In the genomic region with DNA sequence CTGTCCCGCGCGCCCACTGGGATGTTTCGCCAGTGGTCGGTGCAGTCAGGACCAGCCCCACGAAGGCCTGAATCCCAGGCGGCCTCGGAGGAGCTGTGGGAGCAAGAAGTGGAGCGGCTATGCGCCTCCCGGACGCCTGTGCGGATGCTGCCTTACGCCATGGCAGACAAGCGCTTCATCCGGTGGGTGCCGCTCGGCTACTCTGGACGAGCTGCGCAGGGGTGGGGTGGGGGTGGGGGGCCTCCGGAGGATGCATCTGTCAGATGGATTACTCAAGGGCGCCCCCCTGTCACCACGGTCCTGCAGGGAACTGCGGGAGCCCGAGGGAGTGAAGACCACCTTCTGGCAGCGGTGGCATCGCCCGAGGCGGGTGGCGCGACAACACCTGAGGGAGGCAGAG, we compare ENCODE assay signal across 8 mouse cellular contexts. TPM values are rescaled to one million over a fixed set of nuclear protein-coding genes. Genes with fewer than 3 reads are reported as not detected.
DNase-seq lines count a peak whose midpoint lies in the region; ATAC-seq and TF ChIP-seq lines count a peak whose summit lies in the region.

No protein-coding gene starts in this region.

- H3K27me3 ChIP-seq in forebrain, postnatal 0 days (ENCODE audit: insufficient read depth, low read length): peaks cover 17% of the 10 kb centered on the region; the same call in 1 of the 2 replicates
- no peaks in the 10 kb centered on the region for H3K27me3 ChIP-seq in liver, embryonic 15.5 days
- peaks cover 54% of the 10 kb centered on the region for H3K27me3 ChIP-seq in neural tube, embryonic 13.5 days

- H3K4me3 ChIP-seq in left cerebral cortex, adult 2 months: peak overlapping the region; percentile 20
- H3K4me3 ChIP-seq in bone marrow, adult 2 months (replicated peaks; ENCODE audit: control insufficient read depth, low read depth, low read length): peak overlapping the region; percentile 91
- peak overlapping the region; percentile 27 for H3K4me3 ChIP-seq in forebrain, postnatal 0 days (ENCODE audit: low read depth, low read length)
- H3K4me3 ChIP-seq in liver, embryonic 15.5 days (replicated peaks): peak overlapping the region; percentile 74
- H3K4me3 ChIP-seq in neural tube, embryonic 13.5 days: peak overlapping the region; percentile 26

- H3K4me2 ChIP-seq in forebrain, postnatal 0 days (ENCODE audit: low read depth): peak overlapping the region; percentile 57
- peak overlapping the region; percentile 96 for H3K4me2 ChIP-seq in liver, embryonic 15.5 days
- peak overlapping the region; percentile 56 for H3K4me2 ChIP-seq in neural tube, embryonic 13.5 days

- H3K9ac ChIP-seq in forebrain, postnatal 0 days: peak overlapping the region; percentile 29; the same call in 1 of the 2 replicates
- peak overlapping the region; percentile 92 for H3K9ac ChIP-seq in liver, embryonic 15.5 days
- peak overlapping the region; percentile 61 for H3K9ac ChIP-seq in neural tube, embryonic 13.5 days

- peak; percentile 78 for TF ChIP-seq CTCF in left cerebral cortex, adult 2 months (IDR thresholded peaks at IDR 0.05)
- peak; percentile 45; the same call in 1 of the 2 replicates for TF ChIP-seq CTCF in bone marrow, adult 2 months (IDR thresholded peaks at IDR 0.05; ENCODE audit: control insufficient read depth, insufficient read depth, low read length)
- TF ChIP-seq CTCF in forebrain, postnatal 0 days (IDR thresholded peaks at IDR 0.05; ENCODE audit: low read depth): peak; percentile 68

- H3K4me1 ChIP-seq in bone marrow, adult 2 months (ENCODE audit: control insufficient read depth, insufficient read depth, low read length): peaks cover 2% of the 10 kb centered on the region; the same call in 1 of the 2 replicates
- peaks cover 7% of the 10 kb centered on the region; the same call in 1 of the 2 replicates for H3K4me1 ChIP-seq in forebrain, postnatal 0 days (ENCODE audit: insufficient read depth)
- H3K4me1 ChIP-seq in liver, embryonic 15.5 days (replicated peaks): peaks cover 69% of the 10 kb centered on the region
- peaks cover 52% of the 10 kb centered on the region for H3K4me1 ChIP-seq in neural tube, embryonic 13.5 days (replicated peaks)

- ATAC-seq in forebrain, postnatal 0 days: peak; percentile 71
- peak; percentile 1 for ATAC-seq in liver, embryonic 15.5 days (ENCODE audit: insufficient read depth)
- peak; percentile 27; the same call in 1 of the 2 replicates for ATAC-seq in neural tube, embryonic 13.5 days (ENCODE audit: low read depth)

- TF ChIP-seq POLR2A in bone marrow, adult 2 months (IDR thresholded peaks at IDR 0.05; ENCODE audit: borderline replicate concordance, control insufficient read depth, low read depth, low read length): peak; percentile 76; the same call in 1 of the 2 replicates

- no peak overlapping the region for H3K27ac ChIP-seq in left cerebral cortex, adult 2 months
- H3K27ac ChIP-seq in bone marrow, adult 2 months (ENCODE audit: control insufficient read depth, insufficient read depth, low read depth, low read length, poor library complexity): peak overlapping the region; percentile 93
- H3K27ac ChIP-seq in forebrain, postnatal 0 days (ENCODE audit: low read depth, low read length): no peak overlapping the region
- peak overlapping the region; percentile 99 for H3K27ac ChIP-seq in liver, embryonic 15.5 days (replicated peaks)
- 0 out of 2 replicates have a peak overlapping the region, but pooled peaks have one; percentile 42 for H3K27ac ChIP-seq in neural tube, embryonic 13.5 days (replicated peaks)

- intact Hi-C loops in left cerebral cortex, adult 2 months (cut with DNase I): no loop called here

- under 1% methylated on average over 31 of the region's 31 CpGs for WGBS in bone marrow, adult 2 months
- WGBS in forebrain, postnatal 0 days: 3% methylated on average over 31 of the region's 31 CpGs
- WGBS in liver, embryonic 15.5 days (ENCODE audit: insufficient replicate concordance): 1% methylated on average over 31 of the region's 31 CpGs
- WGBS in neural tube, embryonic 13.5 days: 5% methylated on average over 31 of the region's 31 CpGs

- peak in 1 of 2 experiments; percentile 50 for DNase-seq in left cerebral cortex, adult 2 months (ENCODE audit: extremely low spot score in 1 of 2, low spot score in 2 of 2)
- DNase-seq in left cerebral cortex, adult 11 months (ENCODE audit: low spot score): no peak
- peak; percentile 81 for DNase-seq in forebrain, postnatal 0 days
- peak; percentile 83 for DNase-seq in induced T-regulatory cell, adult 2 months (ENCODE audit: low read depth)
- no peak for DNase-seq in frontal cortex, postnatal 36 days (ENCODE audit: low spot score in 2 of 2)

- H3K9me3 ChIP-seq in forebrain, postnatal 0 days (ENCODE audit: low read length): no peaks in the 10 kb centered on the region
- no peaks in the 10 kb centered on the region for H3K9me3 ChIP-seq in liver, embryonic 15.5 days (replicated peaks)
- no peaks in the 10 kb centered on the region for H3K9me3 ChIP-seq in neural tube, embryonic 13.5 days

- H3K36me3 ChIP-seq in forebrain, postnatal 0 days (ENCODE audit: insufficient read depth): no peaks in the 10 kb centered on the region
- peaks cover 52% of the 10 kb centered on the region for H3K36me3 ChIP-seq in liver, embryonic 15.5 days (replicated peaks)
- H3K36me3 ChIP-seq in neural tube, embryonic 13.5 days: no peaks in the 10 kb centered on the region

RNA-seq across cellular contexts. Expression of gene Tmc6, which starts 1.1 kb away (rescaled TPM):
- total RNA-seq in left cerebral cortex, adult 2 months (2021): 1 to 10 TPM; 7.8 to 9.3 TPM
- polyA plus RNA-seq in bone marrow, adult 2 months (2011; ENCODE audit: insufficient read depth, insufficient read length, low replicate concordance, missing spikeins): 129 and 194 TPM in 2 replicates
- 2.9 and 4.1 TPM in 2 replicates for total RNA-seq in forebrain, postnatal 0 days (2014; rRNA removed)
- polyA plus RNA-seq in forebrain, postnatal 0 days (2015; fragmentation: Nextera tagmentation; extraction: Ambion mirVana): 2.3 and 3.2 TPM in 2 replicates
- polyA plus RNA-seq in liver, embryonic 15.5 days (2015; fragmentation: Nextera tagmentation; extraction: Ambion mirVana): 51.0 and 57.8 TPM in 2 replicates
- 8.6 and 9.7 TPM in 2 replicates for polyA plus RNA-seq in neural tube, embryonic 13.5 days (2015; fragmentation: Nextera tagmentation; extraction: Ambion mirVana)

RNA-seq across cellular contexts. Expression of gene Tmc8, which starts 1.2 kb away (rescaled TPM):
- 1 to 10 TPM in 1 of 2 experiments, under 1 TPM in 1; 0.88 to 1.3 TPM for total RNA-seq in left cerebral cortex, adult 2 months (2021)
- polyA plus RNA-seq in bone marrow, adult 2 months (2011; ENCODE audit: insufficient read depth, insufficient read length, low replicate concordance, missing spikeins): 32.6 and 51.1 TPM in 2 replicates
- 2.1 and 6.2 TPM in 2 replicates for total RNA-seq in forebrain, postnatal 0 days (2014; rRNA removed)
- polyA plus RNA-seq in forebrain, postnatal 0 days (2015; fragmentation: Nextera tagmentation; extraction: Ambion mirVana): 0.44 and 0.59 TPM in 2 replicates
- 15.0 and 20.4 TPM in 2 replicates for polyA plus RNA-seq in liver, embryonic 15.5 days (2015; fragmentation: Nextera tagmentation; extraction: Ambion mirVana)
- 0.95 and 1.5 TPM in 2 replicates for polyA plus RNA-seq in neural tube, embryonic 13.5 days (2015; fragmentation: Nextera tagmentation; extraction: Ambion mirVana)

RNA-seq across cellular contexts. Expression of gene 6030468B19Rik, which starts 14.4 kb away (rescaled TPM):
- total RNA-seq in left cerebral cortex, adult 2 months (2021): not detected
- 13.5 and 16.7 TPM in 2 replicates for polyA plus RNA-seq in bone marrow, adult 2 months (2011; ENCODE audit: insufficient read depth, insufficient read length, low replicate concordance, missing spikeins)
- not detected in 2 replicates for total RNA-seq in forebrain, postnatal 0 days (2014; rRNA removed)
- polyA plus RNA-seq in forebrain, postnatal 0 days (2015; fragmentation: Nextera tagmentation; extraction: Ambion mirVana): not detected in 2 replicates
- polyA plus RNA-seq in liver, embryonic 15.5 days (2015; fragmentation: Nextera tagmentation; extraction: Ambion mirVana): 90.0 and 95.8 TPM in 2 replicates
- 0.18 TPM in 1 of 2 replicates, not detected in the other for polyA plus RNA-seq in neural tube, embryonic 13.5 days (2015; fragmentation: Nextera tagmentation; extraction: Ambion mirVana)

RNA-seq across cellular contexts. Expression of gene Gm20708, which starts 26.4 kb away (rescaled TPM):
- 1 to 10 TPM; 2.3 to 4.6 TPM for total RNA-seq in left cerebral cortex, adult 2 months (2021)
- 9.5 and 12.3 TPM in 2 replicates for polyA plus RNA-seq in bone marrow, adult 2 months (2011; ENCODE audit: insufficient read depth, insufficient read length, low replicate concordance, missing spikeins)
- 1.5 and 2.0 TPM in 2 replicates for total RNA-seq in forebrain, postnatal 0 days (2014; rRNA removed)
- 0.52 and 1.1 TPM in 2 replicates for polyA plus RNA-seq in forebrain, postnatal 0 days (2015; fragmentation: Nextera tagmentation; extraction: Ambion mirVana)
- polyA plus RNA-seq in liver, embryonic 15.5 days (2015; fragmentation: Nextera tagmentation; extraction: Ambion mirVana): 0.28 and 0.45 TPM in 2 replicates
- polyA plus RNA-seq in neural tube, embryonic 13.5 days (2015; fragmentation: Nextera tagmentation; extraction: Ambion mirVana): 0.56 and 1.6 TPM in 2 replicates

RNA-seq across cellular contexts. Expression of gene Syngr2, which starts 26.4 kb away (rescaled TPM):
- 10 to 100 TPM in 1 of 2 experiments, 1 to 10 TPM in 1; 8.7 to 11.1 TPM for total RNA-seq in left cerebral cortex, adult 2 months (2021)
- 56.0 and 120 TPM in 2 replicates for polyA plus RNA-seq in bone marrow, adult 2 months (2011; ENCODE audit: insufficient read depth, insufficient read length, low replicate concordance, missing spikeins)
- 11.8 and 16.9 TPM in 2 replicates for total RNA-seq in forebrain, postnatal 0 days (2014; rRNA removed)
- 14.4 and 15.7 TPM in 2 replicates for polyA plus RNA-seq in forebrain, postnatal 0 days (2015; fragmentation: Nextera tagmentation; extraction: Ambion mirVana)
- 49.2 and 54.7 TPM in 2 replicates for polyA plus RNA-seq in liver, embryonic 15.5 days (2015; fragmentation: Nextera tagmentation; extraction: Ambion mirVana)
- polyA plus RNA-seq in neural tube, embryonic 13.5 days (2015; fragmentation: Nextera tagmentation; extraction: Ambion mirVana): 15.3 and 17.5 TPM in 2 replicates

Comparison
In these comparisons a context has a peak if more than half of its experiments do, and no peak if none do; other contexts are left out.
1. DNase-seq: peak in forebrain, postnatal 0 days (single experiment) and induced T-regulatory cell, adult 2 months (single experiment); none in left cerebral cortex, adult 11 months (single experiment) and frontal cortex, postnatal 36 days (0 of 2).
2. H3K27ac ChIP-seq: peak in bone marrow, adult 2 months (single experiment), liver, embryonic 15.5 days (single experiment) and neural tube, embryonic 13.5 days (single experiment); none in left cerebral cortex, adult 2 months (single experiment) and forebrain, postnatal 0 days (single experiment).
3. H3K4me3 ChIP-seq: peak in every context shown above with its lines; median percentile 91 in bone marrow, adult 2 months; 74 in liver, embryonic 15.5 days; 27 in forebrain, postnatal 0 days; 26 in neural tube, embryonic 13.5 days; 20 in left cerebral cortex, adult 2 months.
4. ATAC-seq: peak in every context shown above with its lines; median percentile 71 in forebrain, postnatal 0 days; 27 in neural tube, embryonic 13.5 days; 1 in liver, embryonic 15.5 days.
5. H3K9ac ChIP-seq: peak in every context shown above with its lines; median percentile 92 in liver, embryonic 15.5 days; 61 in neural tube, embryonic 13.5 days; 29 in forebrain, postnatal 0 days.
6. RNA of gene 6030468B19Rik, which starts 14.4 kb away (polyA plus RNA-seq): 90.0 to 95.8 TPM in liver, embryonic 15.5 days and 13.5 to 16.7 TPM in bone marrow, adult 2 months; 0.18 TPM in neural tube, embryonic 13.5 days and not detected in forebrain, postnatal 0 days; every median in the first group is over 10 times any median in the second.
7. Peak in every context shown above with its lines, with median percentiles within 50 percentile points of each other: CTCF ChIP-seq and H3K4me2 ChIP-seq.